Mouse (Mus musculus) bone marrow macrophage, adult 2 months (primary cell): ENCODE results near the gene Ap4s1.

ENCODE experiments used
- CTCF ChIP-seq: IDR thresholded peaks from 2 replicates; pipeline ENCODE4 v1.5.1; 2012; ENCODE audit warnings: low read depth, mild to moderate bottlenecking, low read length, moderate library complexity
- POLR2A ChIP-seq: IDR thresholded peaks from 2 replicates; pipeline ENCODE4 v1.6.1; 2012; ENCODE audit warnings: mild to moderate bottlenecking, low read depth, low read length, borderline replicate concordance

GRCm38 (mm10) chr12:51641871-51642270, 49.0 kb upstream of the Ap4s1 start:
- TF ChIP-seq POLR2A = no peak
- no peak for TF ChIP-seq CTCF
